Mouse (Mus musculus): Measurements from ENCODE around the gene Olfr49.
"Not testable (repeated sequence)": the region's sequence is repeated elsewhere in the genome, so short reads cannot be mapped to it uniquely, and the experiment has no call there.

The Olfr49 gene

GRCm38 (mm10) chr14:54231176-54231956, 53.4 kb downstream of the Olfr49 start:
- DNase-seq (ENCODE audit: low read depth, low spot score) = no peak

- DNase-seq (ENCODE audit: low read depth, low spot score) = no peak
Observed at GRCm38 (mm10) chr14:54230638-54231150, 54.0 kb downstream of the Olfr49 start.

GRCm38 (mm10) chr14:54229849-54230248, 54.9 kb downstream of the Olfr49 start:
- not testable (repeated sequence) for DNase-seq (ENCODE audit: low read depth, low spot score)

GRCm38 (mm10) chr14:54228933-54229713, 55.6 kb downstream of the Olfr49 start:
- no peak for DNase-seq (ENCODE audit: low read depth, low spot score)

GRCm38 (mm10) chr14:54228501-54228900, 56.2 kb downstream of the Olfr49 start:
- DNase-seq (ENCODE audit: low read depth, low spot score) = no peak
